Mouse (Mus musculus): Measurements from ENCODE around the gene Cfc1.

- TF ChIP-seq POLR2A (IDR thresholded peaks at IDR 0.05; ENCODE audit: insufficient read depth, low read depth, low read length): no peak
- TF ChIP-seq CTCF (IDR thresholded peaks at IDR 0.05): no peak
Measured at GRCm38 (mm10) chr1:34516595-34516994, 18.9 kb upstream of the Cfc1 start.
